Comparison of ENCODE assay signal across 8 mouse cellular contexts in genomic region chr2:38513183-38513529, GRCm38 (mm10). TPM values are rescaled to one million over a fixed set of nuclear protein-coding genes. Genes with fewer than 3 reads are reported as not detected.
DNase-seq lines count a peak whose midpoint lies in the region; ATAC-seq and TF ChIP-seq lines count a peak whose summit lies in the region.

No protein-coding gene starts in this region.

- H3K27me3 ChIP-seq in kidney, postnatal 0 days (ENCODE audit: insufficient read depth, low read length) = no peaks in the 10 kb centered on the region
- no peaks in the 10 kb centered on the region for H3K27me3 ChIP-seq in embryonic facial prominence, embryonic 14.5 days (replicated peaks; ENCODE audit: control insufficient read depth, insufficient read depth, low read length)
- no peaks in the 10 kb centered on the region for H3K27me3 ChIP-seq in intestine, postnatal 0 days (replicated peaks; ENCODE audit: control insufficient read depth, insufficient read depth, low read length)
- H3K27me3 ChIP-seq in myocyte (ENCODE audit: control insufficient read depth, insufficient read depth, insufficient read length) = no peaks in the 10 kb centered on the region
- no peaks in the 10 kb centered on the region for H3K27me3 ChIP-seq in thymus, adult 2 months (ENCODE audit: control insufficient read depth, insufficient read depth, low read length)

- peak overlapping the region; percentile 77 for H3K27ac ChIP-seq in kidney, postnatal 0 days
- peak overlapping the region; percentile 93 for H3K27ac ChIP-seq in embryonic facial prominence, embryonic 14.5 days (replicated peaks; ENCODE audit: low read depth, low read length)
- H3K27ac ChIP-seq in intestine, postnatal 0 days (ENCODE audit: low read depth, low read length) = peak overlapping the region; percentile 95
- H3K27ac ChIP-seq in thymus, adult 2 months (ENCODE audit: control insufficient read depth, insufficient read depth, low read length) = no peak overlapping the region

- TF ChIP-seq CTCF in kidney, postnatal 0 days (IDR thresholded peaks at IDR 0.05; ENCODE audit: low read depth) = no peak
- TF ChIP-seq CTCF in intestine, postnatal 0 days (IDR thresholded peaks at IDR 0.05; ENCODE audit: low read depth) = no peak
- TF ChIP-seq CTCF in thymus, adult 2 months (IDR thresholded peaks at IDR 0.05; ENCODE audit: borderline replicate concordance, control insufficient read depth, extremely low read depth, insufficient read depth, low read length, poor library complexity) = no peak

- DNase-seq in kidney, postnatal 0 days (ENCODE audit: low spot score) = no peak
- no peak for DNase-seq in kidney, postnatal 36 days
- no peak for DNase-seq in embryonic facial prominence, embryonic 14.5 days (ENCODE audit: low spot score)
- no peak for DNase-seq in layer of hippocampus, postnatal 36 days
- DNase-seq in left cerebral cortex, adult 8-10 months (ENCODE audit: low spot score in 2 of 2) = no peak
- DNase-seq in thymus, adult 2 months = no peak

- H3K9me3 ChIP-seq in kidney, postnatal 0 days (replicated peaks; ENCODE audit: low read length) = no peaks in the 10 kb centered on the region
- no peaks in the 10 kb centered on the region for H3K9me3 ChIP-seq in embryonic facial prominence, embryonic 14.5 days (ENCODE audit: control insufficient read depth, low read length)
- H3K9me3 ChIP-seq in intestine, postnatal 0 days (ENCODE audit: control insufficient read depth) = no peaks in the 10 kb centered on the region

- peaks cover 40% of the 10 kb centered on the region for H3K79me2 ChIP-seq in myocyte (ENCODE audit: control insufficient read depth, insufficient read depth)

- ATAC-seq in kidney, postnatal 0 days (replicated peaks; ENCODE audit: low FRiP score, low read depth) = no peak
- no peak for ATAC-seq in embryonic facial prominence, embryonic 14.5 days (ENCODE audit: low read depth)
- no peak for ATAC-seq in intestine, postnatal 0 days

- TF ChIP-seq POLR2A in myocyte (IDR thresholded peaks at IDR 0.05; ENCODE audit: insufficient read length, low read depth) = no peak
- TF ChIP-seq POLR2A in thymus, adult 2 months (IDR thresholded peaks at IDR 0.05; ENCODE audit: control insufficient read depth, extremely low read depth, insufficient read depth, low read length, poor library complexity) = no peak

- peak overlapping the region; percentile 87 for H3K4me2 ChIP-seq in kidney, postnatal 0 days (ENCODE audit: low read length)
- peak overlapping the region; percentile 65 for H3K4me2 ChIP-seq in embryonic facial prominence, embryonic 14.5 days (ENCODE audit: low read depth, low read length)
- peak overlapping the region; percentile 92 for H3K4me2 ChIP-seq in intestine, postnatal 0 days (replicated peaks; ENCODE audit: low read depth)
- H3K4me2 ChIP-seq in myocyte (ENCODE audit: low read depth) = peak overlapping the region; percentile 77

- 47% methylated on average over 2 of the region's 2 CpGs for WGBS in kidney, postnatal 0 days
- WGBS in embryonic facial prominence, embryonic 14.5 days = 45% methylated on average over 2 of the region's 2 CpGs
- 49% methylated on average over 2 of the region's 2 CpGs for WGBS in intestine, postnatal 0 days
- WGBS in thymus, adult 2 months = 80% methylated on average over 2 of the region's 2 CpGs

- peak overlapping the region; percentile 84 for H3K9ac ChIP-seq in kidney, postnatal 0 days (ENCODE audit: low read depth, low read length)
- peak overlapping the region; percentile 96 for H3K9ac ChIP-seq in embryonic facial prominence, embryonic 14.5 days (ENCODE audit: low read depth, low read length)
- H3K9ac ChIP-seq in intestine, postnatal 0 days (ENCODE audit: low read depth, low read length) = peak overlapping the region; percentile 91

- no peak overlapping the region for H3ac ChIP-seq in myocyte (ENCODE audit: control insufficient read depth, insufficient read length)

- peak overlapping the region; percentile 92 for H3K4me3 ChIP-seq in kidney, postnatal 0 days (replicated peaks; ENCODE audit: low read depth, low read length)
- H3K4me3 ChIP-seq in embryonic facial prominence, embryonic 14.5 days (ENCODE audit: low read depth, low read length) = peak overlapping the region; percentile 78
- peak overlapping the region; percentile 81 for H3K4me3 ChIP-seq in intestine, postnatal 0 days (ENCODE audit: low read depth, low read length)
- peak overlapping the region; percentile 47 for H3K4me3 ChIP-seq in myocyte
- no peak overlapping the region for H3K4me3 ChIP-seq in thymus, adult 2 months (ENCODE audit: control insufficient read depth, insufficient read depth, low read length)

- no peaks in the 10 kb centered on the region for H3K36me3 ChIP-seq in kidney, postnatal 0 days (ENCODE audit: insufficient read depth, low read length)
- no peaks in the 10 kb centered on the region for H3K36me3 ChIP-seq in embryonic facial prominence, embryonic 14.5 days (ENCODE audit: control insufficient read depth, insufficient read depth, low read length)
- H3K36me3 ChIP-seq in intestine, postnatal 0 days (ENCODE audit: control insufficient read depth, insufficient read depth) = no peaks in the 10 kb centered on the region
- no peaks in the 10 kb centered on the region for H3K36me3 ChIP-seq in myocyte (ENCODE audit: control insufficient read depth, insufficient read depth)
- H3K36me3 ChIP-seq in thymus, adult 2 months (ENCODE audit: control insufficient read depth, insufficient read depth, low read length) = no peaks in the 10 kb centered on the region

- peaks cover 27% of the 10 kb centered on the region for H3K4me1 ChIP-seq in kidney, postnatal 0 days (replicated peaks; ENCODE audit: insufficient read depth, low read length)
- H3K4me1 ChIP-seq in embryonic facial prominence, embryonic 14.5 days (ENCODE audit: control insufficient read depth, insufficient read depth, low read length) = peaks cover 31% of the 10 kb centered on the region
- peaks cover 25% of the 10 kb centered on the region for H3K4me1 ChIP-seq in intestine, postnatal 0 days (replicated peaks; ENCODE audit: control insufficient read depth, insufficient read depth, low read length)
- peaks cover 8% of the 10 kb centered on the region for H3K4me1 ChIP-seq in thymus, adult 2 months (replicated peaks; ENCODE audit: control insufficient read depth, insufficient read depth, low read length)

TF ChIP-seq in myocyte, 11 proteins besides CTCF, POLR2A, EP300 and RAD21:
- TF ChIP-seq POLR2AphosphoS2 (IDR thresholded peaks at IDR 0.05; ENCODE audit: insufficient read length, low read depth) (no peak), MYOD1 (IDR thresholded peaks at IDR 0.05; ENCODE audit: control insufficient read depth in 1 of 3, insufficient read length in 2 of 3, low read depth in 2 of 3) (no peak), SRF (IDR thresholded peaks at IDR 0.05; ENCODE audit: control insufficient read depth, insufficient read length, low read depth) (no peak), TCF3 (IDR thresholded peaks at IDR 0.05; ENCODE audit: insufficient read length, low read depth) (no peak), TCF12 (IDR thresholded peaks at IDR 0.05; ENCODE audit: insufficient read depth, poor library complexity, severe bottlenecking) (no peak), E2F4 (IDR thresholded peaks at IDR 0.05; ENCODE audit: insufficient read depth) (no peak), REST (IDR thresholded peaks at IDR 0.05; ENCODE audit: insufficient read depth, insufficient read length) (no peak)

RNA-seq across cellular contexts. Expression of gene Nek6, which starts 1.7 kb away (rescaled TPM):
- 35.1 and 39.2 TPM in 2 replicates for polyA plus RNA-seq in kidney, postnatal 0 days (2015; fragmentation: Nextera tagmentation; extraction: Ambion mirVana)
- 95.1 and 117 TPM in 2 replicates for polyA plus RNA-seq in embryonic facial prominence, embryonic 14.5 days (2014; fragmentation: Nextera tagmentation; extraction: Ambion mirVana)
- polyA plus RNA-seq in intestine, postnatal 0 days (2015; fragmentation: Nextera tagmentation; extraction: Ambion mirVana) = 70.9 and 84.5 TPM in 2 replicates
- polyA plus RNA-seq in myocyte (2012; fragmentation: generic; extraction: Trizol) = 25.6 TPM
- total RNA-seq in layer of hippocampus, postnatal 36 days (2021) = 10 to 100 TPM; 40.8 to 42.7 TPM
- 10 to 100 TPM; 24.1 to 40.5 (median 31.4) TPM for total RNA-seq in left cerebral cortex, adult 8-10 months (2022)
- polyA plus RNA-seq in thymus, adult 2 months (2012; rRNA removed) = 12.4 and 17.2 TPM in 2 replicates
